Mouse (Mus musculus): ENCODE results near the gene Farp1. TPM values are rescaled to one million over a fixed set of nuclear protein-coding genes. Genes with fewer than 3 reads are reported as not detected.

The Farp1 gene
- total RNA-seq, 4 experiments from 2014 or later: 9.1 to 10.7 (median 10.2) TPM

- no peak for DNase-seq (ENCODE audit: low spot score)
Measured at GRCm38 (mm10) chr14:121057750-121058149, 22.8 kb downstream of the Farp1 start.

- no peak for DNase-seq (ENCODE audit: low spot score)
Measured at GRCm38 (mm10) chr14:121058481-121058880, 23.5 kb downstream of the Farp1 start.

- peak; percentile 78 for DNase-seq (ENCODE audit: low spot score)
Measured at GRCm38 (mm10) chr14:121059266-121059665, 24.3 kb downstream of the Farp1 start.

GRCm38 (mm10) chr14:121060484-121060883 lies 25.5 kb downstream of the Farp1 start:
- no peak for DNase-seq (ENCODE audit: low spot score)

- DNase-seq (ENCODE audit: low spot score): peak; percentile 43
Measured at GRCm38 (mm10) chr14:121061686-121062085, 26.7 kb downstream of the Farp1 start.

- peak; percentile 23 for DNase-seq (ENCODE audit: low spot score)
Measured at GRCm38 (mm10) chr14:121062238-121063082, 27.5 kb downstream of the Farp1 start.

GRCm38 (mm10) chr14:121064726-121065125 lies 29.7 kb downstream of the Farp1 start:
- DNase-seq (ENCODE audit: low spot score): no peak

GRCm38 (mm10) chr14:121073093-121073866 lies 38.3 kb downstream of the Farp1 start:
- no peak for DNase-seq (ENCODE audit: low spot score)

- DNase-seq (ENCODE audit: low spot score): no peak
Measured at GRCm38 (mm10) chr14:121074197-121074734, 39.3 kb downstream of the Farp1 start.

GRCm38 (mm10) chr14:121080739-121081138 lies 45.7 kb downstream of the Farp1 start:
- no peak for DNase-seq (ENCODE audit: low spot score)

- peak; percentile 46 for DNase-seq (ENCODE audit: low spot score)
Measured at GRCm38 (mm10) chr14:121082341-121082740, 47.3 kb downstream of the Farp1 start.

- DNase-seq (ENCODE audit: low spot score): no peak
Measured at GRCm38 (mm10) chr14:121082793-121083192, 47.8 kb downstream of the Farp1 start.

- DNase-seq (ENCODE audit: low spot score): no peak
Measured at GRCm38 (mm10) chr14:121083352-121083751, 48.4 kb downstream of the Farp1 start.

- no peak for DNase-seq (ENCODE audit: low spot score)
Measured at GRCm38 (mm10) chr14:121092517-121092916, 57.5 kb downstream of the Farp1 start.

GRCm38 (mm10) chr14:121093860-121094259 lies 58.9 kb downstream of the Farp1 start:
- no peak for DNase-seq (ENCODE audit: low spot score)

GRCm38 (mm10) chr14:121097640-121098435 lies 62.8 kb downstream of the Farp1 start:
- no peak for DNase-seq (ENCODE audit: low spot score)

- no peak for DNase-seq (ENCODE audit: low spot score)
Measured at GRCm38 (mm10) chr14:121099120-121099519, 64.1 kb downstream of the Farp1 start.

GRCm38 (mm10) chr14:121099876-121100275 lies 64.9 kb downstream of the Farp1 start:
- no peak for DNase-seq (ENCODE audit: low spot score)

- DNase-seq (ENCODE audit: low spot score): no peak
Measured at GRCm38 (mm10) chr14:121100829-121101228, 65.8 kb downstream of the Farp1 start.

GRCm38 (mm10) chr14:121101531-121101930 lies 66.5 kb downstream of the Farp1 start:
- DNase-seq (ENCODE audit: low spot score): no peak

- DNase-seq (ENCODE audit: low spot score): no peak
Measured at GRCm38 (mm10) chr14:121102599-121102998, 67.6 kb downstream of the Farp1 start.

- no peak for DNase-seq (ENCODE audit: low spot score)
Measured at GRCm38 (mm10) chr14:121103459-121103858, 68.5 kb downstream of the Farp1 start.
